Mouse (Mus musculus) bone marrow macrophage, adult 2 months (primary cell): ENCODE measurements around the gene Pigh.

ENCODE experiments used
- CTCF ChIP-seq: IDR thresholded peaks from 2 replicates; pipeline ENCODE4 v1.5.1; 2012; ENCODE audit warnings: low read depth, mild to moderate bottlenecking, low read length, moderate library complexity
- POLR2A ChIP-seq: IDR thresholded peaks from 2 replicates; pipeline ENCODE4 v1.6.1; 2012; ENCODE audit warnings: mild to moderate bottlenecking, low read depth, low read length, borderline replicate concordance

DNA sequence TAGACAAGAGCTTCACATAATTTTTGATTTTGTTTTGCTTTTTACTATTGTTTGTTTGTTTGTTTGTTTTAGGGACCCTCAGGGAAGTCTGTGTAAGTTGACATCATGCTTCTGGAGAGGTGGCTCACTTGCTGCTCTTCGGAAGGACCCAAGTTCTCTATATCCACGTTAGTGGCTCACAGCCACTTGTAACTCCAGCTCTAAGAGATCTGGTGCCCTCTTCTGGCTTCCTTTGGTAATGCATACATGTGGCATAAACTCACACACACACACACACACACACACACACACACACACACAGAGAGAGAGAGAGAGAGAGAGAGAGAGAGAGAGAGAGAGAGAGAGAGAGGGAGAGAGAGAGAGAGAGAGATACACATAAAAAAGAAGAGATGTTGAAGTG lies 15.1 kb upstream of the Pigh start:
- TF ChIP-seq POLR2A (no peak), CTCF (no peak)
